Mouse (Mus musculus) neural tube, embryonic 14.5 days (tissue): Measurements from ENCODE around the gene Ptprc. TPM values are rescaled to one million over a fixed set of nuclear protein-coding genes. Genes with fewer than 3 reads are reported as not detected.

ENCODE experiments used
- ATAC-seq: fragments of 200-750 bp; cut with Nextera tagmentation; 2 replicates; pipeline ENCODE4 v1.8.0; 2017; ENCODE audit warnings: low read depth, mild to moderate bottlenecking, moderate TSS enrichment, moderate library complexity
- H3K27ac ChIP-seq: fragments of 300-500 bp; sonication (generic); 2 replicates; pipeline ENCODE4 v1.5.1; 2014; ENCODE audit warnings: low read depth, mild to moderate bottlenecking, control low read depth, low read length, moderate library complexity, mixed read lengths
- H3K27me3 ChIP-seq: fragments of 300-500 bp; sonication (generic); 2 replicates; pipeline ENCODE4 v1.6.1; 2014; ENCODE audit warnings: low read length; ENCODE audit not compliant: control insufficient read depth, insufficient read depth
- H3K36me3 ChIP-seq: fragments of 300-500 bp; sonication (generic); 2 replicates; pipeline ENCODE4 v1.6.1; 2014; ENCODE audit warnings: low read length, mixed read lengths; ENCODE audit not compliant: control insufficient read depth, insufficient read depth
- H3K4me1 ChIP-seq: fragments of 300-500 bp; sonication (generic); 2 replicates; pipeline ENCODE4 v1.6.1; 2014; ENCODE audit warnings: low read length; ENCODE audit not compliant: control insufficient read depth, insufficient read depth
- H3K4me2 ChIP-seq: fragments of 300-500 bp; sonication (generic); 2 replicates; pipeline ENCODE4 v1.6.1; 2014; ENCODE audit warnings: mild to moderate bottlenecking, low read depth, low read length, control low read depth
- H3K4me3 ChIP-seq: fragments of 300-500 bp; sonication (generic); 2 replicates; pipeline ENCODE4 v1.5.1; 2014; ENCODE audit warnings: low read depth, low read length, control low read depth, mixed read lengths
- H3K9ac ChIP-seq: fragments of 300-500 bp; sonication (generic); replicated peaks from 2 replicates; pipeline ENCODE4 v1.6.1; 2014; ENCODE audit warnings: low read depth, mild to moderate bottlenecking, control low read depth, low read length, mixed read lengths
- H3K9me3 ChIP-seq: fragments of 300-500 bp; sonication (generic); 2 replicates; pipeline ENCODE4 v1.6.1; 2016; ENCODE audit warnings: low read length; ENCODE audit not compliant: control insufficient read depth
- WGBS: fragments of 180-500 bp; shearing (Covaris S2); extraction: QIAGEN DNeasy Blood & Tissue Kit; methylation state at CpG from one replicate; pipeline ENCODE4 v1.1.7; 2014; 5-methylcytosine and 5-hydroxymethylcytosine counted together
- polyA plus RNA-seq: library from polyadenylated mRNA; unstranded; fragments of >200 nt; fragmentation: Nextera tagmentation; extraction: Ambion mirVana; gene quantifications from 2 replicates; pipeline ENCODE4 v1.2.1, GENCODE M21; 2014

The Ptprc gene
- polyA plus RNA-seq, 1 experiment from 2014 or later, result 0.51 TPM

- no peak overlapping the region for H3K9ac ChIP-seq
- H3K27me3 ChIP-seq, result no peaks in the 10 kb centered on the region
- H3K36me3 ChIP-seq, result no peaks in the 10 kb centered on the region
- no peaks in the 10 kb centered on the region for H3K9me3 ChIP-seq
- H3K27ac ChIP-seq, result no peak overlapping the region
- H3K4me1 ChIP-seq, result no peaks in the 10 kb centered on the region
- 89% methylated on average over 9 of the region's 9 CpGs for WGBS
- no peak overlapping the region for H3K4me2 ChIP-seq
- H3K4me3 ChIP-seq, result no peak overlapping the region
- no peak for ATAC-seq
Observed at GRCm38 (mm10) chr1:138174705-138175492, 609 bp downstream of the Ptprc start.

- H3K4me1 ChIP-seq, result no peaks in the 10 kb centered on the region
- no peak overlapping the region for H3K9ac ChIP-seq
- H3K9me3 ChIP-seq, result no peaks in the 10 kb centered on the region
- H3K4me3 ChIP-seq, result no peak overlapping the region
- no peak for ATAC-seq
- H3K4me2 ChIP-seq, result no peak overlapping the region
- no peaks in the 10 kb centered on the region for H3K36me3 ChIP-seq
- H3K27me3 ChIP-seq, result no peaks in the 10 kb centered on the region
- 92% methylated on average over 4 of the region's 4 CpGs for WGBS
- no peak overlapping the region for H3K27ac ChIP-seq
Observed at GRCm38 (mm10) chr1:138174143-138174542, 1.4 kb downstream of the Ptprc start.

GRCm38 (mm10) chr1:138173669-138174068 is 1.8 kb downstream of the Ptprc start:
- WGBS, result 84% methylated on average over 6 of the region's 6 CpGs
- H3K4me2 ChIP-seq, result no peak overlapping the region
- no peak overlapping the region for H3K4me3 ChIP-seq
- H3K27ac ChIP-seq, result no peak overlapping the region
- no peaks in the 10 kb centered on the region for H3K27me3 ChIP-seq
- no peak for ATAC-seq
- H3K36me3 ChIP-seq, result no peaks in the 10 kb centered on the region
- H3K4me1 ChIP-seq, result no peaks in the 10 kb centered on the region
- no peak overlapping the region for H3K9ac ChIP-seq
- no peaks in the 10 kb centered on the region for H3K9me3 ChIP-seq

- ATAC-seq, result no peak
Observed at GRCm38 (mm10) chr1:138172547-138172946, 3.0 kb downstream of the Ptprc start.

GRCm38 (mm10) chr1:138172096-138172495 is 3.4 kb downstream of the Ptprc start:
- Histone ChIP-seq H3K9ac (no peak overlapping the region), H3K4me1 (no peaks in the 10 kb centered on the region), H3K36me3 (no peaks in the 10 kb centered on the region), H3K27ac (no peak overlapping the region), H3K9me3 (no peaks in the 10 kb centered on the region), H3K4me2 (no peak overlapping the region), H3K4me3 (no peak overlapping the region), H3K27me3 (no peaks in the 10 kb centered on the region)
- 94% methylated on average over 4 of the region's 4 CpGs for WGBS
- ATAC-seq, result no peak

More at GRCm38 (mm10) chr1:138172547-138172946, 3.0 kb downstream of the Ptprc start:
- Histone ChIP-seq H3K9ac (no peak overlapping the region), H3K36me3 (no peaks in the 10 kb centered on the region), H3K27me3 (no peaks in the 10 kb centered on the region), H3K4me2 (no peak overlapping the region), H3K4me1 (no peaks in the 10 kb centered on the region), H3K4me3 (no peak overlapping the region), H3K9me3 (no peaks in the 10 kb centered on the region), H3K27ac (no peak overlapping the region)
- 87% methylated on average over 3 of the region's 3 CpGs for WGBS

- no peak overlapping the region for H3K27ac ChIP-seq
- H3K4me1 ChIP-seq, result no peaks in the 10 kb centered on the region
- no peaks in the 10 kb centered on the region for H3K36me3 ChIP-seq
- H3K4me3 ChIP-seq, result no peak overlapping the region
- ATAC-seq, result no peak
- no peak overlapping the region for H3K4me2 ChIP-seq
- 81% methylated on average over 5 of the region's 5 CpGs for WGBS
- no peaks in the 10 kb centered on the region for H3K9me3 ChIP-seq
- no peak overlapping the region for H3K9ac ChIP-seq
- H3K27me3 ChIP-seq, result no peaks in the 10 kb centered on the region
Observed at GRCm38 (mm10) chr1:138166233-138166771, 9.2 kb downstream of the Ptprc start.

GRCm38 (mm10) chr1:138162638-138163037 is 12.9 kb downstream of the Ptprc start:
- Histone ChIP-seq H3K27me3 (no peaks in the 10 kb centered on the region), H3K9me3 (no peaks in the 10 kb centered on the region), H3K9ac (no peak overlapping the region), H3K4me2 (no peak overlapping the region), H3K27ac (no peak overlapping the region), H3K4me1 (no peaks in the 10 kb centered on the region), H3K36me3 (no peaks in the 10 kb centered on the region), H3K4me3 (no peak overlapping the region)
- WGBS, result 92% methylated on average over 8 of the region's 8 CpGs
- no peak for ATAC-seq

- no peaks in the 10 kb centered on the region for H3K27me3 ChIP-seq
- H3K4me2 ChIP-seq, result no peak overlapping the region
- no peaks in the 10 kb centered on the region for H3K9me3 ChIP-seq
- H3K36me3 ChIP-seq, result no peaks in the 10 kb centered on the region
- H3K27ac ChIP-seq, result no peak overlapping the region
- no peak overlapping the region for H3K9ac ChIP-seq
- H3K4me1 ChIP-seq, result no peaks in the 10 kb centered on the region
- 81% methylated on average over 2 of the region's 2 CpGs for WGBS
- ATAC-seq, result no peak
- H3K4me3 ChIP-seq, result no peak overlapping the region
Observed at GRCm38 (mm10) chr1:138158921-138159320, 16.6 kb downstream of the Ptprc start.

GRCm38 (mm10) chr1:138158236-138158635 is 17.3 kb downstream of the Ptprc start:
- Histone ChIP-seq H3K27ac (no peak overlapping the region), H3K9me3 (no peaks in the 10 kb centered on the region), H3K27me3 (no peaks in the 10 kb centered on the region), H3K4me1 (no peaks in the 10 kb centered on the region), H3K9ac (no peak overlapping the region), H3K4me3 (no peak overlapping the region), H3K36me3 (no peaks in the 10 kb centered on the region), H3K4me2 (no peak overlapping the region)
- 25% methylated on average over 3 of the region's 3 CpGs for WGBS
- ATAC-seq, result no peak
